Mouse (Mus musculus): Measurements from ENCODE around the gene Tepp. TPM values are rescaled to one million over a fixed set of nuclear protein-coding genes. Genes with fewer than 3 reads are reported as not detected.

Tepp gene
- polyA plus RNA-seq, 1 experiment from 2014 or later, result 1.7 TPM

- Histone ChIP-seq H3K4me1 (peaks cover 71% of the 10 kb centered on the region), H3K4me3 (replicated peaks) (peak within 1 kb of the TSS; percentile 91), H3K27me3 (replicated peaks) (no peaks in the 10 kb centered on the region), H3K9ac (replicated peaks) (peak within 1 kb of the TSS; percentile 83), H3K9me3 (replicated peaks) (no peaks in the 10 kb centered on the region), H3K36me3 (no peaks in the 10 kb centered on the region), H3K27ac (replicated peaks) (peak within 1 kb of the TSS; percentile 85), H3K4me2 (peak within 1 kb of the TSS; percentile 75)
- peak; percentile 65 for ATAC-seq (ENCODE audit: low FRiP score)
- under 1% methylated on average over 77 of the region's 80 CpGs for WGBS
Measured at GRCm38 (mm10) chr8:95352151-95352870, 41.9 kb downstream of the Tepp start, which contains the start of gene Mmp15. Mmp15 (plus strand) TSS chr8:95352268.

DNA sequence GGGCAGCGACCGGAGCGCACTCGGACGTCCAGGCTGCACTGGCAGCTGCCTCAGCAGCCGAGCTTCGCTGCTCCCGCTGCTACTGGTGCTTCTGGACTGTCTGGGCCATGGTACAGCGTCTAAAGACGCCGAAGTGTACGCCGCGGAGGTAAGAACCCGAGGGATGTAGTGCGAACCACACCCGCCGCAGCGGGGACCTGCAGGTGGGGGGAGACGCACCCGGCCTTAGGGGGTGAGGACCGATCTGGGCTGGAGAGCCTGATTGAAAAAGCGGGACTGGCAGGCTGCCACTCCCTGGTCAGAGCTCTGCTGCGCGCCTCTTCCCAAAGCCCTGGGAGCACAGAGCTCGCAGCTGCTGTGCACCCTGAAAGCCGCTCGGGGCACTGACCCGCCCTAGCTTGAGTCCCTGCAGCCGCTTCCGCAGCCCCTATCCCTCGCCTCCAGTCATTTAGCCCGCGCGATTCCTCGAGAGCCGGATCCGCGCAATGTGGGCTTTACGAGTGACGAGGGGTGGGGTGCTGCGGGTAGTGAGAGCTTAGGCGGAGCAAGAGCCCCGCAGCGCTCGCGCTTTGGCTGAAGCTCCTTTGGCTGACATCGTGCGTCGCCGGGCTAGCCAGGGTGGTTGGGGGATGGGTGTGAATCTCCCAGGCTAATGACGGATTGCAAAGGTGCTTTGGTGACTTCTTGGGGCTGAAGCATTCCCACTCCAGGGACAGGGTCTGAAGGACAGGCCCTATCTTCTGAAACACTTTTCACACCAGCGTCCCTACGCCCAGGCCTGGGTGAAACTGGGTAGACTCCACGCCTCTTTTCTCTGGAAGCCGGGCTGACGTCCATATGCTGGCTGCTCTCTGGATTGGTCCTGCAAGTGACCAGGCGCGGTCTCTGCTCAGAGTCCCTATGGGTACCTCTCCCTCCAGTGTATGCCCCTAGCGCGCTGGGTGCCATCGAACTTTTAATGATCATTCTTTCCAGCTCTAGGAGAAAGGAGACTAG lies 42.8 kb downstream of the Tepp start:
- H3K4me1 ChIP-seq, result peaks cover 70% of the 10 kb centered on the region
- H3K4me2 ChIP-seq, result peak overlapping the region; percentile 75
- no peaks in the 10 kb centered on the region for H3K36me3 ChIP-seq
- H3K9me3 ChIP-seq (replicated peaks), result no peaks in the 10 kb centered on the region
- peak overlapping the region; percentile 85 for H3K27ac ChIP-seq (replicated peaks)
- no peaks in the 10 kb centered on the region for H3K27me3 ChIP-seq (replicated peaks)
- peak; percentile 50 for ATAC-seq (ENCODE audit: low FRiP score)
- H3K9ac ChIP-seq (replicated peaks), result peak overlapping the region; percentile 83
- peak overlapping the region; percentile 91 for H3K4me3 ChIP-seq (replicated peaks)
- WGBS, result 1% methylated on average over 62 of the region's 62 CpGs

- H3K4me1 ChIP-seq, result peaks cover 64% of the 10 kb centered on the region
- H3K9ac ChIP-seq (replicated peaks), result no peak overlapping the region
- ATAC-seq (ENCODE audit: low FRiP score), result no peak
- no peak overlapping the region for H3K27ac ChIP-seq (replicated peaks)
- no peaks in the 10 kb centered on the region for H3K36me3 ChIP-seq
- 88% methylated on average over 2 of the region's 2 CpGs for WGBS
- H3K4me3 ChIP-seq (replicated peaks), result no peak overlapping the region
- H3K9me3 ChIP-seq (replicated peaks), result no peaks in the 10 kb centered on the region
- H3K27me3 ChIP-seq (replicated peaks), result no peaks in the 10 kb centered on the region
- peak overlapping the region; percentile 75 for H3K4me2 ChIP-seq
Measured at GRCm38 (mm10) chr8:95354606-95355005, 44.2 kb downstream of the Tepp start.

- Histone ChIP-seq H3K4me2 (no peak overlapping the region), H3K27ac (replicated peaks) (no peak overlapping the region), H3K9me3 (replicated peaks) (no peaks in the 10 kb centered on the region), H3K4me1 (peaks cover 54% of the 10 kb centered on the region), H3K36me3 (no peaks in the 10 kb centered on the region), H3K9ac (replicated peaks) (no peak overlapping the region), H3K4me3 (replicated peaks) (no peak overlapping the region), H3K27me3 (replicated peaks) (no peaks in the 10 kb centered on the region)
- 65% methylated on average over 8 of the region's 8 CpGs for WGBS
- ATAC-seq (ENCODE audit: low FRiP score), result no peak
Measured at GRCm38 (mm10) chr8:95358550-95359411, 48.4 kb downstream of the Tepp start.

DNA sequence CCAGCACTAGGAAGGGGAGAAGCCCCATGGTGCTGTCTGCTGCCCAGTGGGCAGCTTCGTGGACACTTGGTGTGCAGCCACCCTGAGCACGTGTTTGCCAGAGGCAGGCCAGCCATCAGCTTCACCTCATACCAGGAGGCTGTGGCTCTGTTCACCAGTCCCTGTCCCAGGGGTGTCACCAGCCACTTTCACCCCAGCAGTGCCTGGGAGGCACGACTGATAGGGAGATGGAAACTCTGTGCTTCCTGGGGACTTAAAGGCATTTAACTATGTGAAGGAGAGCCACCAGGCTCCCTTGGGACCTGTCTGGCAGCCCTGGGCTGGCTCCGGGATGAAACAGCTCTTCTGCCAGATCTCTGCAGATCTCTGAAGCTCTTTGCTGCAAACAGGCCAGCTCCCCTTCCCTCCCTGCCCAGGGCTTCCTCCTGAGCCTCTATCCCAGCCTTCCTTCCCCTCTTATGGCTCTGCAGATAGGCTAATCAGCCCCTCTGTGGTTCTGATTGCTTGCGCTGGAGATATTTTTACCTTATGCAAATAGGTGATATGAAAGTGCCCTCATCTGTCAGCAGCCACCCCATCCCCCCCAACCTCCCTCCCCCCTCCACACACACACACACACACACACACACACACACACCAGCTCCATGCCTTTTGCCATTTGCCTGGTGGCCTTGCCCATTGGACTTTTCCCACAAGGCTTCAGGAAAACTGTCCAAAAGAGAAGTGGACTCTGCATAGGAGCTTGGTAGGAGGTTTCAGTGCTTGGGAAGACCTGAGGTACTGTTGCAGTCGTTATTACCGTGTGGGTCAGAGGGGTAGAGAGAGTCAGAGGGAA lies 50.0 kb downstream of the Tepp start:
- H3K9me3 ChIP-seq (replicated peaks), result no peaks in the 10 kb centered on the region
- H3K4me2 ChIP-seq, result no peak overlapping the region
- no peaks in the 10 kb centered on the region for H3K36me3 ChIP-seq
- H3K4me1 ChIP-seq, result peaks cover 39% of the 10 kb centered on the region
- no peaks in the 10 kb centered on the region for H3K27me3 ChIP-seq (replicated peaks)
- H3K4me3 ChIP-seq (replicated peaks), result no peak overlapping the region
- no peak overlapping the region for H3K9ac ChIP-seq (replicated peaks)
- H3K27ac ChIP-seq (replicated peaks), result no peak overlapping the region
- 45% methylated on average over 7 of the region's 7 CpGs for WGBS
- no peak for ATAC-seq (ENCODE audit: low FRiP score)

DNA sequence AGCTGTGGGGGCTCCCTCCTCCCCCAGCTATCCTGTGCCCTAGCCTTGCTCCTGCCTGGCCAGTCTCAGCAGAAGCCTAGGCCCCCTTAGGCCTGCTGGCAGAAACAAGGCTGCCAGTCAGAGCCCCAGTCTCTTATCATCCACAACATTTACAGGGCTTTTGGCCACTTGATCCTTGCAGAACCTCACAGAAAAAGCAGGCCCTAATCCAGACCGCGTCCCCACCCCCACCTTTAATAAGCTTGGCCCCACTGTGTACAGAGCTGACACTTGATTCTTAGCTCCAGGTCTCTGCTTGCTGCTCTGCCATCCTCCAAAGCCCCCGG lies 50.6 kb downstream of the Tepp start:
- Histone ChIP-seq H3K27ac (replicated peaks) (no peak overlapping the region), H3K36me3 (no peaks in the 10 kb centered on the region), H3K9me3 (replicated peaks) (no peaks in the 10 kb centered on the region), H3K4me1 (peaks cover 36% of the 10 kb centered on the region), H3K27me3 (replicated peaks) (no peaks in the 10 kb centered on the region), H3K4me3 (replicated peaks) (no peak overlapping the region), H3K9ac (replicated peaks) (no peak overlapping the region), H3K4me2 (no peak overlapping the region)
- no peak for ATAC-seq (ENCODE audit: low FRiP score)
- WGBS, result 97% methylated on average over 3 of the region's 3 CpGs

DNA sequence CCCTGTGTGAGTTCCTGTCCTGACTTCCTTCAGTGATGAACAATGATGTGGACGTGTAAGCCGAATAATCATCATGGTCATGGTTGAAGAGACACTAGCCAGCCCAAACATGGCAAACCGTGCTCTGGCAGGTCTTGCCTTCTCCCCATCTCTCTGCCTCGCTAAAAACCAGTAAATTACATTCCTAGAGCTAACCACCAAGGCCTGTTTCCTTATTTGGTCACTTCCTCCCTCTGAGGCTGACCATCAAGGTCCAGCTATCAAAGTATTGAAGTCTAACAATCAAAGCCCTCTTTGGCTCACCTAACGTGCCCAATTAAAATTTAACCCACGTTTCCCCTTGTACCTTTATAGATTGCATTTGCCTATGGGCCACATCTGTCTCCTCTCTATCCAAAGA lies 51.9 kb downstream of the Tepp start:
- no peak for ATAC-seq (ENCODE audit: low FRiP score)

GRCm38 (mm10) chr8:95363849-95364248 lies 53.5 kb downstream of the Tepp start:
- no peak overlapping the region for H3K4me2 ChIP-seq
- WGBS, result 97% methylated on average over 2 of the region's 2 CpGs
- no peaks in the 10 kb centered on the region for H3K9me3 ChIP-seq (replicated peaks)
- peaks cover 11% of the 10 kb centered on the region; the same call in 1 of the 2 replicates for H3K36me3 ChIP-seq
- ATAC-seq (ENCODE audit: low FRiP score), result no peak
- no peak overlapping the region for H3K4me3 ChIP-seq (replicated peaks)
- peaks cover 23% of the 10 kb centered on the region for H3K4me1 ChIP-seq
- no peak overlapping the region for H3K27ac ChIP-seq (replicated peaks)
- no peak overlapping the region for H3K9ac ChIP-seq (replicated peaks)
- H3K27me3 ChIP-seq (replicated peaks), result no peaks in the 10 kb centered on the region

More for the DNA sequence above, 51.9 kb downstream of the Tepp start:
- peaks cover 24% of the 10 kb centered on the region for H3K4me1 ChIP-seq
- H3K27ac ChIP-seq (replicated peaks), result no peak overlapping the region
- H3K9ac ChIP-seq (replicated peaks), result no peak overlapping the region
- H3K27me3 ChIP-seq (replicated peaks), result no peaks in the 10 kb centered on the region
- no peak overlapping the region for H3K4me2 ChIP-seq
- no peaks in the 10 kb centered on the region for H3K36me3 ChIP-seq
- H3K9me3 ChIP-seq (replicated peaks), result no peaks in the 10 kb centered on the region
- 75% methylated on average over 6 of the region's 6 CpGs for WGBS
- H3K4me3 ChIP-seq (replicated peaks), result no peak overlapping the region

DNA sequence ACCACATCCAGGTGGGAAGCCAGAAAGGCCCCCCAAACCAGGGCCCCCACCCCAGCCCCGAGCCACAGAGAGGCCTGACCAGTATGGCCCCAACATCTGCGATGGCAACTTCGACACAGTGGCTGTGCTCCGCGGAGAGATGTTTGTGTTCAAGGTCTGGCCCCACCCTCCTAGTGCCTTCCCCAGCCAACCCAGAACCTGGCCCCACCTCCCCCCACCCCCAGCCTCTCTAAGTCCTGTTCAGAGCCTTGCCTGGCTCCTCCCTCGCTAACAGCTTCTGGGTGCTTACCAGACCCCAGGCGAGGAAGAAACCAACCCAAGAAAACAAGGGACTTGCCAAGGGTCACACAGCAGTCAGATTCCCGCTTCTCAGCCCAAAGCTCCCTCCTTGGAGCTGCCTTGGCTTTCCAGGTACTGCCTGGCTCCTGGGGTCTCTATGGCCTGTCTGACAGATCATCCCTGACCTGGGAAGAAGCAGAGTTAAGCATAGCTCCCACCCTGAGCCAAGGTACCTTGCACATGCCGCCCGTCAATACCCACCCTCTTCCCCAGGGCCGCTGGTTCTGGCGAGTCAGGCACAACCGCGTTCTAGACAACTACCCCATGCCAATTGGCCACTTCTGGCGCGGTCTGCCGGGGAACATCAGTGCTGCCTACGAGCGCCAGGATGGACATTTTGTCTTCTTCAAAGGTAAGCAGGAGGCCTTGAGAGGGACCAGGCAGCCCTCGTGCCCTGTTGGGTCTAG lies 59.4 kb downstream of the Tepp start:
- no peak for ATAC-seq (ENCODE audit: low FRiP score)
- H3K36me3 ChIP-seq, result peaks cover 40% of the 10 kb centered on the region
- no peaks in the 10 kb centered on the region for H3K9me3 ChIP-seq (replicated peaks)
- H3K9ac ChIP-seq (replicated peaks), result no peak overlapping the region
- peaks cover 4% of the 10 kb centered on the region; the same call in 1 of the 2 replicates for H3K4me1 ChIP-seq
- no peaks in the 10 kb centered on the region for H3K27me3 ChIP-seq (replicated peaks)
- peak overlapping the region; percentile 23; the same call in 1 of the 2 replicates for H3K4me2 ChIP-seq
- WGBS, result 58% methylated on average over 20 of the region's 20 CpGs
- no peak overlapping the region for H3K27ac ChIP-seq (replicated peaks)
- no peak overlapping the region for H3K4me3 ChIP-seq (replicated peaks)

GRCm38 (mm10) chr8:95373389-95374002 lies 63.1 kb downstream of the Tepp start:
- no peak overlapping the region for H3K4me3 ChIP-seq (replicated peaks)
- H3K9ac ChIP-seq (replicated peaks), result no peak overlapping the region
- H3K36me3 ChIP-seq, result peaks cover 32% of the 10 kb centered on the region
- no peaks in the 10 kb centered on the region for H3K27me3 ChIP-seq (replicated peaks)
- no peaks in the 10 kb centered on the region for H3K9me3 ChIP-seq (replicated peaks)
- H3K4me1 ChIP-seq, result peaks cover 7% of the 10 kb centered on the region; the same call in 1 of the 2 replicates
- 87% methylated on average over 12 of the region's 12 CpGs for WGBS
- H3K4me2 ChIP-seq, result no peak overlapping the region
- no peak for ATAC-seq (ENCODE audit: low FRiP score)
- H3K27ac ChIP-seq (replicated peaks), result no peak overlapping the region

Measured in neural tube, embryonic 15.5 days (tissue).